Mouse (Mus musculus) R1 (cell line): Measurements from ENCODE around the gene Mxra8.
A peak's percentile ranks its signal among the peaks of the same experiment; 100 is the strongest.

Experiments used
- DNase-seq: peaks from one replicate; pipeline ENCODE4 v3.0.0-alpha.2; 2018; ENCODE audit warnings: low read depth, low spot score

The Mxra8 gene

GRCm38 (mm10) chr4:155839483-155839910 is at the start of gene Mxra8:
TSS of gene Mxra8 (plus strand) at chr4:155839680.
- DNase-seq: peak; percentile 86

- DNase-seq: no peak
Observed at GRCm38 (mm10) chr4:155790021-155790489, 49.4 kb upstream of the Mxra8 start, which contains the start of gene Ankrd65. TSS of gene Ankrd65 (plus strand) at chr4:155790439.

- no peak for DNase-seq
Observed at GRCm38 (mm10) chr4:155790650-155791161, 48.8 kb upstream of the Mxra8 start.

- no peak for DNase-seq
Observed at GRCm38 (mm10) chr4:155791240-155791933, 48.1 kb upstream of the Mxra8 start.

- no peak for DNase-seq
Observed at GRCm38 (mm10) chr4:155793730-155794129, 45.8 kb upstream of the Mxra8 start.

GRCm38 (mm10) chr4:155802075-155802474 is 37.4 kb upstream of the Mxra8 start:
- DNase-seq: no peak

- peak; percentile 84 for DNase-seq
Observed at GRCm38 (mm10) chr4:155802741-155803339, 36.6 kb upstream of the Mxra8 start, which contains the start of gene Mrpl20. TSS of gene Mrpl20 (plus strand) at chr4:155802878.

- peak; percentile 96 for DNase-seq
Observed at GRCm38 (mm10) chr4:155803340-155804041, 36.0 kb upstream of the Mxra8 start.

- no peak for DNase-seq
Observed at GRCm38 (mm10) chr4:155807841-155808240, 31.6 kb upstream of the Mxra8 start.

- DNase-seq: peak; percentile 97
Observed at GRCm38 (mm10) chr4:155811929-155812664, 27.4 kb upstream of the Mxra8 start, which contains the start of gene Ccnl2. TSS of gene Ccnl2 (plus strand) at chr4:155812489.

GRCm38 (mm10) chr4:155812665-155813181 is 26.8 kb upstream of the Mxra8 start:
- peak; percentile 80 for DNase-seq

GRCm38 (mm10) chr4:155817533-155817932 is 21.9 kb upstream of the Mxra8 start:
- peak; percentile 26 for DNase-seq

GRCm38 (mm10) chr4:155821025-155821424 is 18.5 kb upstream of the Mxra8 start:
- DNase-seq: peak; percentile 64

- DNase-seq: no peak
Observed at GRCm38 (mm10) chr4:155823443-155823842, 16.0 kb upstream of the Mxra8 start.

- no peak for DNase-seq
Observed at GRCm38 (mm10) chr4:155829866-155830265, 9.6 kb upstream of the Mxra8 start.

GRCm38 (mm10) chr4:155830596-155830995 is 8.9 kb upstream of the Mxra8 start:
- no peak for DNase-seq

- peak; percentile 98 for DNase-seq
Observed at GRCm38 (mm10) chr4:155831205-155831766, 8.2 kb upstream of the Mxra8 start, which contains the start of gene Aurkaip1. TSS of gene Aurkaip1 (plus strand) at chr4:155831272.

GRCm38 (mm10) chr4:155831831-155832230 is 7.6 kb upstream of the Mxra8 start:
- no peak for DNase-seq

- DNase-seq: no peak
Observed at GRCm38 (mm10) chr4:155832321-155832720, 7.2 kb upstream of the Mxra8 start.

GRCm38 (mm10) chr4:155833234-155833633 is 6.2 kb upstream of the Mxra8 start:
- no peak for DNase-seq

- DNase-seq: peak; percentile 92
Observed at GRCm38 (mm10) chr4:155833836-155834235, 5.6 kb upstream of the Mxra8 start.
